Mouse (Mus musculus): Measurements from ENCODE around the gene Ccdc60.

- TF ChIP-seq EP300 (IDR thresholded peaks at IDR 0.05; ENCODE audit: low read depth) (no peak), CTCF (IDR thresholded peaks at IDR 0.05; ENCODE audit: low read depth) (no peak)
Measured at GRCm38 (mm10) chr5:116166965-116167364, 121.8 kb downstream of the Ccdc60 start.

Data from heart, postnatal 0 days (tissue).